Mouse (Mus musculus): Measurements from ENCODE around the gene L1td1.

The L1td1 gene

GRCm38 (mm10) chr4:98739753-98740152 is 13.2 kb downstream of the L1td1 start:
- no peak for DNase-seq (ENCODE audit: low spot score in 2 of 2)

- DNase-seq (ENCODE audit: low spot score in 2 of 2), result no peak
Observed at GRCm38 (mm10) chr4:98743209-98743905, 16.8 kb downstream of the L1td1 start.

- DNase-seq (ENCODE audit: low spot score in 2 of 2), result no peak
Observed at GRCm38 (mm10) chr4:98743906-98744210, 17.3 kb downstream of the L1td1 start.

- DNase-seq (ENCODE audit: low spot score in 2 of 2), result no peak
Observed at GRCm38 (mm10) chr4:98754456-98754855, 27.9 kb downstream of the L1td1 start.

- DNase-seq (ENCODE audit: low spot score in 2 of 2), result no peak
Observed at GRCm38 (mm10) chr4:98756141-98756540, 29.6 kb downstream of the L1td1 start.

GRCm38 (mm10) chr4:98758012-98758821 is 31.7 kb downstream of the L1td1 start:
- DNase-seq (ENCODE audit: low spot score in 2 of 2), result no peak

- DNase-seq (ENCODE audit: low spot score in 2 of 2), result no peak
Observed at GRCm38 (mm10) chr4:98758872-98759518, 32.5 kb downstream of the L1td1 start.

GRCm38 (mm10) chr4:98767134-98768133 is 40.9 kb downstream of the L1td1 start:
- no peak for DNase-seq (ENCODE audit: low spot score in 2 of 2)

- no peak for DNase-seq (ENCODE audit: low spot score in 2 of 2)
Observed at GRCm38 (mm10) chr4:98773785-98774184, 47.3 kb downstream of the L1td1 start.

- no peak for DNase-seq (ENCODE audit: low spot score in 2 of 2)
Observed at GRCm38 (mm10) chr4:98776721-98777427, 50.3 kb downstream of the L1td1 start.

- DNase-seq (ENCODE audit: low spot score in 2 of 2), result no peak
Observed at GRCm38 (mm10) chr4:98777464-98777863, 50.9 kb downstream of the L1td1 start.

- no peak for DNase-seq (ENCODE audit: low spot score in 2 of 2)
Observed at GRCm38 (mm10) chr4:98778219-98778618, 51.7 kb downstream of the L1td1 start.

- DNase-seq (ENCODE audit: low spot score in 2 of 2), result no peak
Observed at GRCm38 (mm10) chr4:98785851-98786250, 59.3 kb downstream of the L1td1 start.

GRCm38 (mm10) chr4:98786281-98786680 is 59.7 kb downstream of the L1td1 start:
- DNase-seq (ENCODE audit: low spot score in 2 of 2), result no peak

All from natural killer cell, adult 2 months (primary cell).